Mouse (Mus musculus): ENCODE measurements at regions not wholly inside any gene's neighbourhood (a gene's known extent, or its start where the extent isn't known, plus 50 kb on each side); places are given as distances from the start of the nearest gene placed in this dataset.
A peak's percentile ranks its signal among the peaks of the same experiment; 100 is the strongest.

- DNase-seq (ENCODE audit: low read depth, low spot score): no peak
Observed at GRCm38 (mm10) chr12:65420127-65420526, 194.8 kb downstream of the Wdr20rt start.

GRCm38 (mm10) chr12:65424506-65424905, 199.2 kb downstream of the Wdr20rt start:
- DNase-seq (ENCODE audit: low read depth, low spot score): no peak

GRCm38 (mm10) chr12:65425440-65425839, 200.1 kb downstream of the Wdr20rt start:
- DNase-seq (ENCODE audit: low read depth, low spot score): no peak

- DNase-seq (ENCODE audit: low read depth, low spot score): no peak
Observed at GRCm38 (mm10) chr12:65426884-65427283, 201.6 kb downstream of the Wdr20rt start.

GRCm38 (mm10) chr12:65428214-65428981, 203.1 kb downstream of the Wdr20rt start:
- DNase-seq (ENCODE audit: low read depth, low spot score): peak; percentile 88

- no peak for DNase-seq (ENCODE audit: low read depth, low spot score)
Observed at GRCm38 (mm10) chr12:65450845-65451244, 225.5 kb downstream of the Wdr20rt start.

GRCm38 (mm10) chr12:65455683-65456082, 230.4 kb downstream of the Wdr20rt start:
- DNase-seq (ENCODE audit: low read depth, low spot score): no peak

GRCm38 (mm10) chr12:65456956-65457355, 231.6 kb downstream of the Wdr20rt start:
- no peak for DNase-seq (ENCODE audit: low read depth, low spot score)

GRCm38 (mm10) chr12:65464246-65464645, 238.9 kb downstream of the Wdr20rt start:
- DNase-seq (ENCODE audit: low read depth, low spot score): no peak

- peak; percentile 61 for DNase-seq (ENCODE audit: low read depth, low spot score)
Observed at GRCm38 (mm10) chr12:65478674-65479073, 253.4 kb downstream of the Wdr20rt start.

GRCm38 (mm10) chr12:65480829-65481228, 255.5 kb downstream of the Wdr20rt start:
- no peak for DNase-seq (ENCODE audit: low read depth, low spot score)

- DNase-seq (ENCODE audit: low read depth, low spot score): no peak
Observed at GRCm38 (mm10) chr12:65491092-65491491, 265.8 kb downstream of the Wdr20rt start.

GRCm38 (mm10) chr12:65494388-65495030, 269.2 kb downstream of the Wdr20rt start:
- no peak for DNase-seq (ENCODE audit: low read depth, low spot score)

GRCm38 (mm10) chr12:65496613-65497012, 271.3 kb downstream of the Wdr20rt start:
- DNase-seq (ENCODE audit: low read depth, low spot score): no peak

- no peak for DNase-seq (ENCODE audit: low read depth, low spot score)
Observed at GRCm38 (mm10) chr12:65497602-65498001, 272.3 kb downstream of the Wdr20rt start.

- DNase-seq (ENCODE audit: low read depth, low spot score): no peak
Observed at GRCm38 (mm10) chr12:65501459-65501858, 276.1 kb downstream of the Wdr20rt start.

GRCm38 (mm10) chr12:65502045-65502444, 276.7 kb downstream of the Wdr20rt start:
- peak; percentile 41 for DNase-seq (ENCODE audit: low read depth, low spot score)

GRCm38 (mm10) chr12:65513070-65513469, 287.8 kb downstream of the Wdr20rt start:
- DNase-seq (ENCODE audit: low read depth, low spot score): no peak

GRCm38 (mm10) chr12:65534142-65534690, 308.9 kb downstream of the Wdr20rt start:
- no peak for DNase-seq (ENCODE audit: low read depth, low spot score)

- DNase-seq (ENCODE audit: low read depth, low spot score): no peak
Observed at GRCm38 (mm10) chr12:65548301-65548700, 323.0 kb downstream of the Wdr20rt start.

- DNase-seq (ENCODE audit: low read depth, low spot score): no peak
Observed at GRCm38 (mm10) chr12:65552230-65552629, 326.9 kb downstream of the Wdr20rt start.

- no peak for DNase-seq (ENCODE audit: low read depth, low spot score)
Observed at GRCm38 (mm10) chr12:65559036-65559435, 333.7 kb downstream of the Wdr20rt start.

GRCm38 (mm10) chr12:65559809-65560208, 334.5 kb downstream of the Wdr20rt start:
- DNase-seq (ENCODE audit: low read depth, low spot score): no peak
